Mouse (Mus musculus) kidney, adult 2 months (tissue): ENCODE results near the gene Gm49394.

ENCODE experiments used
- CTCF ChIP-seq: fragments of 200-500 bp; conservative IDR thresholded peaks from 2 replicates; pipeline ENCODE4 v1.5.1; 2011; ENCODE audit warnings: low read depth, mild to moderate bottlenecking, control low read depth, low read length, moderate library complexity, mixed read lengths; ENCODE audit not compliant: insufficient read depth, insufficient read length
- POLR2A ChIP-seq: fragments of 200-500 bp; IDR thresholded peaks from one replicate; pipeline ENCODE4 v1.6.1; 2011; ENCODE audit warnings: low read depth, low read length, control low read depth

DNA sequence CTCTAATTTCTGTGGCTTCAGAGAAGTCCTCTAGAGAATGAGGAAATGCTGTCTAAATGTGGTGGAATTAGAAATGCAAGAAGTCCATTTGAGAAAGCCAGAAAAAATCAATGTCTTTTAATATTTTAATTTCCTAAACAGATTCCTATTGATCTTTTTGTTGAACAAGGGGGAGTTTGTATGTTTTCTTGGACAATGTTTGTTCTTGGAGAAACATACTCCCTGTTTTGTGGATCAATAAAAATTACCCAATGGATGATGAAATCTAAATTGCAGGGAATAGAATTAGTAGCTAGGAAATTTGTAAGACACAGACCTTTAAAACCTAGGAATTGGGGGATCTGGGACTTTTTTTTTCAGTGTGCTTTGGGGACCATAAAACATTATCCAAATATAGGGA, 7.9 kb downstream of the Gm49394 start:
- TF ChIP-seq CTCF (no peak), POLR2A (no peak)
